Mouse (Mus musculus) stomach, postnatal 0 days (tissue): ENCODE data around the gene Igfn1. TPM values are rescaled to one million over a fixed set of nuclear protein-coding genes. Genes with fewer than 3 reads are reported as not detected.

Experiments
- ATAC-seq: fragments of 200-750 bp; cut with Nextera tagmentation; 2 replicates; pipeline ENCODE4 v1.8.0; 2017; ENCODE audit not compliant: low FRiP score, low TSS enrichment
- DNase-seq: peaks from one replicate; pipeline ENCODE4 v3.0.0-alpha.2; 2016; ENCODE audit warnings: low spot score
- H3K27ac ChIP-seq: fragments of 300-500 bp; sonication (generic); replicated peaks from 2 replicates; pipeline ENCODE4 v1.5.1; 2014; ENCODE audit warnings: mild to moderate bottlenecking, control low read depth
- H3K27me3 ChIP-seq: fragments of 300-500 bp; sonication (generic); 2 replicates; pipeline ENCODE4 v1.6.1; 2014; ENCODE audit warnings: low read length; ENCODE audit not compliant: control insufficient read depth, insufficient read depth
- H3K36me3 ChIP-seq: fragments of 300-500 bp; sonication (generic); 2 replicates; pipeline ENCODE4 v1.6.1; 2014; ENCODE audit warnings: low read length, mixed read lengths; ENCODE audit not compliant: control insufficient read depth, insufficient read depth
- H3K4me1 ChIP-seq: fragments of 300-500 bp; sonication (generic); replicated peaks from 2 replicates; pipeline ENCODE4 v1.6.1; 2014; ENCODE audit warnings: antibody characterized with exemption; ENCODE audit not compliant: control insufficient read depth, insufficient read depth
- H3K4me2 ChIP-seq: fragments of 300-500 bp; sonication (generic); replicated peaks from 2 replicates; pipeline ENCODE4 v1.6.1; 2014; ENCODE audit warnings: low read depth, mild to moderate bottlenecking, control low read depth, moderate library complexity
- H3K4me3 ChIP-seq: fragments of 300-500 bp; sonication (generic); 2 replicates; pipeline ENCODE4 v1.5.1; 2014; ENCODE audit warnings: low read depth, low read length, control low read depth
- H3K9ac ChIP-seq: fragments of 300-500 bp; sonication (generic); 2 replicates; pipeline ENCODE4 v1.6.1; 2014; ENCODE audit warnings: mild to moderate bottlenecking, low read length, control low read depth, mixed read lengths
- H3K9me3 ChIP-seq: fragments of 300-500 bp; sonication (generic); 2 replicates; pipeline ENCODE4 v1.6.1; 2016; ENCODE audit warnings: low read length; ENCODE audit not compliant: control insufficient read depth
- CTCF ChIP-seq: IDR thresholded peaks from 2 replicates; pipeline ENCODE4 v1.5.1; 2016; ENCODE audit warnings: antibody characterized with exemption, low read depth, mild to moderate bottlenecking, moderate library complexity
- EP300 ChIP-seq: optimal IDR thresholded peaks from 2 replicates; pipeline ENCODE3; 2016; ENCODE audit warnings: antibody characterized with exemption
- WGBS: fragments of 180-500 bp; shearing (Covaris S2); extraction: QIAGEN DNeasy Blood & Tissue Kit; methylation state at CpG from one replicate; pipeline ENCODE4 v1.1.7; 2014; 5-methylcytosine and 5-hydroxymethylcytosine counted together
- polyA plus RNA-seq: library from polyadenylated mRNA; unstranded; fragments of >200 nt; fragmentation: Nextera tagmentation; extraction: Ambion mirVana; gene quantifications from 2 replicates; pipeline ENCODE4 v1.2.1, GENCODE M21; 2015

Igfn1 gene
- polyA plus RNA-seq, 1 experiment from 2014 or later: 0.04 TPM

DNA sequence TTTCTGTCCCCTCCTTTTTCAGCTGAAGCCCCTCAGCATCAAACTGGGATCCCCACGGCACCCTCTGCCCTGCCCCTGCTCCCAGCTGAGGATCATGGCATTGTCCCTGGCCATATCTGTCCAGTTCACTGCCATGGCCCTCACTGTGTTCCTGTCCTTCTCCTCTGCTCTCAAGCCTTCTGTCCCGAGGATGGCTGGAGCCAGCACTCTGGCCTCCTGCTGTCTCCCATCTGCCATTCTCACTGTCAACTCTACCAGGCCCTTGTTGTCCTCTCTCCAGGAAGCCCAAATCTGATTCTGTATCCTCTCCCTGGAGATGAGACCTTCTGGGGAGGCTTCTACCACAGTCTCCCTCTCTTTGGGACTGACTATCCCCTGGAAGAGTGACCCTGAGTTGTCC lies 35.7 kb downstream of the Igfn1 start:
- TF ChIP-seq EP300 (no peak), CTCF (no peak)
- Histone ChIP-seq H3K4me2 (no peak overlapping the region), H3K27ac (no peak overlapping the region), H3K4me1 (no peaks in the 10 kb centered on the region), H3K27me3 (no peaks in the 10 kb centered on the region), H3K36me3 (no peaks in the 10 kb centered on the region), H3K9ac (no peak overlapping the region), H3K9me3 (no peaks in the 10 kb centered on the region), H3K4me3 (no peak overlapping the region)
- ATAC-seq (no peak), DNase-seq (no peak)
- 42% methylated on average over 2 of the region's 2 CpGs for WGBS

DNA sequence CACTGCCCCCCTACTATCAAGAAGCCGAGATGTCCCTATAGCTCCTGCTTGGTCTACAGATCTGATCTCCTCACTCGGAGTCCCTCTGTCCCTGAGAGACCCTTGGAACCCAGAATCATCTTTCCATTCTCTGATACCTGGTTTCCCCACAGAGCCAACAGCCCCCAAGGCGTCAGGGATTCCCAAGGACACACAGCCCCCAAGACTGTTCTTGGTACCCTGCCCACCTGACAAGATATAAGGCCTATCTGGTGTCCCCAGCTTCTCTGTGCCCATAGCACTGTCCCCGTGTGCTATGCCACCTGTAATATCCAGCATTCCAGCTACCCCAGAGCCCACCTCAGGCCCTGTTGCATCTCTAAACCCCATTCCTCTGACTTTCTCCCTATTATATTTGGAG lies 38.4 kb downstream of the Igfn1 start:
- Histone ChIP-seq H3K9ac (no peak overlapping the region), H3K36me3 (no peaks in the 10 kb centered on the region), H3K27ac (no peak overlapping the region), H3K4me3 (no peak overlapping the region), H3K9me3 (no peaks in the 10 kb centered on the region), H3K27me3 (no peaks in the 10 kb centered on the region), H3K4me1 (no peaks in the 10 kb centered on the region), H3K4me2 (no peak overlapping the region)
- ATAC-seq (no peak), DNase-seq (no peak)
- TF ChIP-seq CTCF (no peak), EP300 (no peak)
- 67% methylated on average over 4 of the region's 4 CpGs for WGBS

GRCm38 (mm10) chr1:135964561-135964960 lies 41.6 kb downstream of the Igfn1 start:
- H3K27ac ChIP-seq: no peak overlapping the region
- TF ChIP-seq EP300 (no peak), CTCF (no peak)
- no peak overlapping the region for H3K4me3 ChIP-seq
- H3K4me2 ChIP-seq: no peak overlapping the region
- no peaks in the 10 kb centered on the region for H3K4me1 ChIP-seq
- WGBS: 69% methylated on average over 11 of the region's 11 CpGs
- no peaks in the 10 kb centered on the region for H3K27me3 ChIP-seq
- no peaks in the 10 kb centered on the region for H3K9me3 ChIP-seq
- H3K9ac ChIP-seq: no peak overlapping the region
- ATAC-seq (no peak), DNase-seq (no peak)
- no peaks in the 10 kb centered on the region for H3K36me3 ChIP-seq

DNA sequence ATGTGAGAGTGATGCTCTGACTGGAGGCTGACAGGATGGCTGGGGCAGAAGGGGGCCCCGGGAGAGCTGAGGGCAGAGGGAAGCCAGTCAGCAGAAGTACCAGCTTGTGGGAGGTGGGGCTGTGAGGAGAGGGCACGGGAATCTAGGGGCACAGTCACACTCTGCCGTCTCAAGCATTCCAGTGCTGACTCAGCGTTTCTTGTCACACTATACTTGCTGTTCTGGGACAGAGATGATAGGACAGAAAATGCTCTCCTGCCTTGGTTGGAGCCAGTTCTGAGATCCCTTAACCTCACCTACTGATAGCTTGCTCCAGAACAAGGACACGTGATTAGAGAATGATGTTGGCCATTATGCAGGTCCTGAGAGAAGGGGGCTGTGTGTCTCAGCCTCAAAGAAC lies 43.0 kb downstream of the Igfn1 start:
- DNase-seq: no peak
- H3K4me3 ChIP-seq: no peak overlapping the region
- 48% methylated on average over 5 of the region's 5 CpGs for WGBS
- no peak overlapping the region for H3K4me2 ChIP-seq
- TF ChIP-seq CTCF (no peak), EP300 (no peak)
- H3K4me1 ChIP-seq: no peaks in the 10 kb centered on the region
- H3K27me3 ChIP-seq: no peaks in the 10 kb centered on the region
- no peak for ATAC-seq
- no peaks in the 10 kb centered on the region for H3K9me3 ChIP-seq
- H3K9ac ChIP-seq: no peak overlapping the region
- no peaks in the 10 kb centered on the region for H3K36me3 ChIP-seq
- no peak overlapping the region for H3K27ac ChIP-seq

- H3K4me1 ChIP-seq: no peaks in the 10 kb centered on the region
- no peak overlapping the region for H3K27ac ChIP-seq
- H3K9me3 ChIP-seq: no peaks in the 10 kb centered on the region
- DNase-seq (no peak), ATAC-seq (no peak)
- 40% methylated on average over 4 of the region's 4 CpGs for WGBS
- no peaks in the 10 kb centered on the region for H3K36me3 ChIP-seq
- no peak for TF ChIP-seq EP300
- peak; percentile 85 for TF ChIP-seq CTCF
- H3K4me3 ChIP-seq: no peak overlapping the region
- no peaks in the 10 kb centered on the region for H3K27me3 ChIP-seq
- no peak overlapping the region for H3K4me2 ChIP-seq
- no peak overlapping the region for H3K9ac ChIP-seq
Measured at GRCm38 (mm10) chr1:135958483-135958882, 47.7 kb downstream of the Igfn1 start.

- no peak for ATAC-seq
- H3K4me2 ChIP-seq: no peak overlapping the region
- 43% methylated on average over 2 of the region's 2 CpGs for WGBS
Measured at GRCm38 (mm10) chr1:135948871-135949270, 57.3 kb downstream of the Igfn1 start.

More at GRCm38 (mm10) chr1:135948871-135949270, 57.3 kb downstream of the Igfn1 start:
- no peak for DNase-seq
- no peak overlapping the region for H3K4me3 ChIP-seq
- no peaks in the 10 kb centered on the region for H3K4me1 ChIP-seq
- no peaks in the 10 kb centered on the region for H3K36me3 ChIP-seq
- H3K9me3 ChIP-seq: no peaks in the 10 kb centered on the region
- no peak overlapping the region for H3K27ac ChIP-seq
- TF ChIP-seq CTCF: no peak
- TF ChIP-seq EP300: no peak
- no peaks in the 10 kb centered on the region for H3K27me3 ChIP-seq
- no peak overlapping the region for H3K9ac ChIP-seq
